Mouse (Mus musculus) kidney, postnatal 0 days (tissue): ENCODE measurements around the gene Tmem132c. TPM values are rescaled to one million over a fixed set of nuclear protein-coding genes. Genes with fewer than 3 reads are reported as not detected.

Experiments used
- ATAC-seq: fragments of 200-750 bp; cut with Nextera tagmentation; replicated peaks from 2 replicates; pipeline ENCODE4 v1.8.0; 2017; ENCODE audit warnings: low read depth, moderate number of reproducible peaks, moderate TSS enrichment, moderate library complexity; ENCODE audit not compliant: low FRiP score
- DNase-seq: peaks from one replicate; pipeline ENCODE4 v3.0.0-alpha.2; 2016; ENCODE audit warnings: low spot score
- H3K27ac ChIP-seq: fragments of 300-500 bp; sonication (generic); 2 replicates; pipeline ENCODE4 v1.5.1; 2014; ENCODE audit warnings: mild to moderate bottlenecking
- H3K27me3 ChIP-seq: fragments of 300-500 bp; sonication (generic); 2 replicates; pipeline ENCODE4 v1.6.1; 2014; ENCODE audit warnings: low read length, mixed read lengths; ENCODE audit not compliant: insufficient read depth
- H3K36me3 ChIP-seq: fragments of 300-500 bp; sonication (generic); 2 replicates; pipeline ENCODE4 v1.6.1; 2014; ENCODE audit warnings: low read length, mixed read lengths; ENCODE audit not compliant: insufficient read depth
- H3K4me1 ChIP-seq: fragments of 300-500 bp; sonication (generic); replicated peaks from 2 replicates; pipeline ENCODE4 v1.6.1; 2014; ENCODE audit warnings: antibody characterized with exemption, low read length, mixed read lengths; ENCODE audit not compliant: insufficient read depth
- H3K4me2 ChIP-seq: fragments of 300-500 bp; sonication (generic); 2 replicates; pipeline ENCODE4 v1.6.1; 2014; ENCODE audit warnings: mild to moderate bottlenecking, low read length, moderate library complexity, mixed read lengths
- H3K4me3 ChIP-seq: fragments of 300-500 bp; sonication (generic); replicated peaks from 2 replicates; pipeline ENCODE4 v1.5.1; 2014; ENCODE audit warnings: low read depth, low read length
- H3K9ac ChIP-seq: fragments of 300-500 bp; sonication (generic); 2 replicates; pipeline ENCODE4 v1.6.1; 2014; ENCODE audit warnings: low read depth, low read length
- H3K9me3 ChIP-seq: fragments of 300-500 bp; sonication (generic); replicated peaks from 2 replicates; pipeline ENCODE4 v1.6.1; 2016; ENCODE audit warnings: low read length, inconsistent platforms, mixed read lengths
- CTCF ChIP-seq: IDR thresholded peaks from 2 replicates; pipeline ENCODE4 v1.5.1; 2016; ENCODE audit warnings: antibody characterized with exemption, low read depth, mild to moderate bottlenecking, moderate library complexity
- WGBS: fragments of 180-500 bp; shearing (Covaris S2); extraction: QIAGEN DNeasy Blood & Tissue Kit; methylation state at CpG from one replicate; pipeline ENCODE4 v1.1.7; 2014; 5-methylcytosine and 5-hydroxymethylcytosine counted together
- polyA plus RNA-seq: library from polyadenylated mRNA; unstranded; fragments of >200 nt; fragmentation: Nextera tagmentation; extraction: Ambion mirVana; gene quantifications from 2 replicates; pipeline ENCODE4 v1.2.1, GENCODE M21; 2015

Gene Tmem132c
- polyA plus RNA-seq, 1 experiment from 2014 or later = 0.75 TPM

- H3K27me3 ChIP-seq = no peaks in the 10 kb centered on the region
- no peaks in the 10 kb centered on the region for H3K36me3 ChIP-seq
Measured at GRCm38 (mm10) chr5:127291581-127291980, 50.0 kb downstream of the Tmem132c start.

DNA sequence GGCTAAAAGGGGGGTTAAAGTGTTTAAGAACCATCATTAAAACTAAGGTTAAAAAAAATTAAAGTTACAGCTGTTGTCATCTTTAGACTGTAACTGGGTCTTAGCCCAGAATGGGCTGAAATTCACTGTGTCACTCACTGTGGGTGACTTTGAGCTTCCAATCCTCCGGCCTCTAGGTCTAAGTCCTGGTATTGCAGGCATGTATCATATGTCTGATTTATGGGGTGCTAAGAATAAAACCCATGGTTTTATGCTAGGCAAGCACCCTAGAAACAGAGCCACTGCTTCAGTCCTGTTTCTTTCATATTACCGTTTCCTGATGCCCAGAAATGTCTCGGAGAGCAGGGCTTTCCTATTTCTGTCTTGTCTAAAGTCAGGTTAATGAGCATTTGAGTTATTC, 52.1 kb downstream of the Tmem132c start:
- no peak for TF ChIP-seq CTCF
- Histone ChIP-seq H3K36me3 (no peaks in the 10 kb centered on the region), H3K27ac (no peak overlapping the region), H3K9ac (no peak overlapping the region), H3K4me1 (no peaks in the 10 kb centered on the region; the same call in 1 of the 2 replicates), H3K27me3 (no peaks in the 10 kb centered on the region), H3K4me2 (no peak overlapping the region), H3K9me3 (no peaks in the 10 kb centered on the region), H3K4me3 (no peak overlapping the region)
- WGBS = 57% methylated on average over 3 of the region's 3 CpGs
- DNase-seq = no peak
- no peak for ATAC-seq

More at GRCm38 (mm10) chr5:127291581-127291980, 50.0 kb downstream of the Tmem132c start:
- no peak for ATAC-seq
- Histone ChIP-seq H3K9me3 (no peaks in the 10 kb centered on the region), H3K4me3 (no peak overlapping the region), H3K9ac (no peak overlapping the region), H3K4me1 (no peaks in the 10 kb centered on the region), H3K4me2 (no peak overlapping the region), H3K27ac (no peak overlapping the region)
- 62% methylated on average over 7 of the region's 7 CpGs for WGBS
- TF ChIP-seq CTCF = no peak
- DNase-seq = no peak

DNA sequence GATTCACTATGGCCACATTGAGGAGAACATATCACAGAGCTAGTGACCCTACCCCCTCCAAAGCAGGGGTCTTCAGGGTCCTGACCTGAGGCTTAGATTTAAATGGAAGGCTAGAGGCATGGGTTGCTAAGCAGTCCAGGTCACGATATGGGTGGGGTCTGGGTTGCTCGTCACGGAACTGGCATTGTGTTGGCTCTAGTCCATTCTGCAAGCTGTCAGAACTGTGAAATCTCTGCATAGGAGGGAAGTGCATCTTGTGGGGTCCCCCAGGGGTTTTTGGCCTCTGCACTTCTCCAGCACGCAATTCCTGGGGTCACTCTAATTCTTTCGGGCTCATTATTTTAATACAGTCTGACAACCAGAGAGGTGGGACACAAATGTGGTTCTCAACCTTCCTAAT, 55.9 kb downstream of the Tmem132c start:
- DNase-seq (no peak), ATAC-seq (no peak)
- Histone ChIP-seq H3K4me2 (no peak overlapping the region), H3K9ac (no peak overlapping the region), H3K9me3 (no peaks in the 10 kb centered on the region), H3K27me3 (no peaks in the 10 kb centered on the region), H3K4me3 (no peak overlapping the region), H3K4me1 (no peaks in the 10 kb centered on the region; the same call in 1 of the 2 replicates), H3K27ac (no peak overlapping the region), H3K36me3 (no peaks in the 10 kb centered on the region)
- no peak for TF ChIP-seq CTCF
- 66% methylated on average over 5 of the region's 5 CpGs for WGBS

- no peak overlapping the region for H3K27ac ChIP-seq
- 32% methylated on average over 2 of the region's 2 CpGs for WGBS
- H3K27me3 ChIP-seq = no peaks in the 10 kb centered on the region
- H3K4me2 ChIP-seq = no peak overlapping the region
- no peak for ATAC-seq
- H3K9me3 ChIP-seq = no peaks in the 10 kb centered on the region
- DNase-seq = no peak
- no peak overlapping the region for H3K9ac ChIP-seq
- no peak for TF ChIP-seq CTCF
- no peaks in the 10 kb centered on the region; the same call in 1 of the 2 replicates for H3K4me1 ChIP-seq
- no peaks in the 10 kb centered on the region for H3K36me3 ChIP-seq
- H3K4me3 ChIP-seq = no peak overlapping the region
Measured at GRCm38 (mm10) chr5:127298060-127298459, 56.5 kb downstream of the Tmem132c start.

- Histone ChIP-seq H3K4me1 (no peaks in the 10 kb centered on the region; the same call in 1 of the 2 replicates), H3K27me3 (no peaks in the 10 kb centered on the region), H3K4me2 (no peak overlapping the region), H3K9ac (no peak overlapping the region), H3K4me3 (no peak overlapping the region), H3K9me3 (no peaks in the 10 kb centered on the region), H3K27ac (no peak overlapping the region), H3K36me3 (no peaks in the 10 kb centered on the region)
- ATAC-seq (no peak), DNase-seq (peak; percentile 29)
- 32% methylated on average over 1 of the region's 1 CpGs for WGBS
- no peak for TF ChIP-seq CTCF
Measured at GRCm38 (mm10) chr5:127299010-127299409, 57.4 kb downstream of the Tmem132c start.

DNA sequence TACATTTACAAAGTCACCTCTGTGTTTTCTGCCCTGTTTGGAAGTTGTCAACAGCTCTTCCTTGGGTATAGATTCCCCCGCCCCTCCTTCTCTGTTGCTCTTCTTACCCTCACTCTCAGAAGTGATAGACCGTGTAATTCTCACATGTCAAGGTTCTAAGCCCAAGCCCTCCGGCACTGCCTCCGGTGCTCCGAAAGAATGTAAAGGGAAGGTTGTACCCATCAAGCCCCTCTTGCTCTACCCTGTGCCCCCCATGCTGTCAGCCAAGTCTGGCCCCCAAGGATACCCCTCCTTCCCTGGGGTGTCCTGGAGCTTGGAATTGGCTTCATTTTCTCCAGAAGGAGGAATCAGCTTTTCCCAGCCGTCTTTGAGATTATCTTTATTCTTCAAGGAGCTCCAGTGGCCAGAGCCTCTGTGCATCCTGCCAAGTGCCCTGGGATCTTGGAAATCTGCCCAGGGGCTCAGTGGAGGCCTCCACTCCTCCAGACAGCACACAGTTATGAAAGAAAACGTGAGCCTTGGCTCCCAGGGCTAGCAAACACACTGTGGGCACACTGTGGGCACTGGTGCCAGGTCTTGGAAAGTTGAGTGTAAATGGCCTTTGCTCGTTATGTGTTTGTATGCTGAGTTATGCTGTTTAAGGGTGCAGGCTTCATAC, 59.1 kb downstream of the Tmem132c start:
- 34% methylated on average over 8 of the region's 8 CpGs for WGBS
- no peaks in the 10 kb centered on the region; the same call in 1 of the 2 replicates for H3K4me1 ChIP-seq
- ATAC-seq (no peak), DNase-seq (no peak)
- no peak overlapping the region for H3K4me2 ChIP-seq
- H3K9ac ChIP-seq = no peak overlapping the region
- no peaks in the 10 kb centered on the region for H3K27me3 ChIP-seq
- H3K36me3 ChIP-seq = no peaks in the 10 kb centered on the region
- TF ChIP-seq CTCF = no peak
- H3K27ac ChIP-seq = no peak overlapping the region
- no peak overlapping the region for H3K4me3 ChIP-seq
- no peaks in the 10 kb centered on the region for H3K9me3 ChIP-seq

- H3K4me2 ChIP-seq = no peak overlapping the region
Measured at GRCm38 (mm10) chr5:127305312-127305711, 63.7 kb downstream of the Tmem132c start.

More at GRCm38 (mm10) chr5:127305312-127305711, 63.7 kb downstream of the Tmem132c start:
- Histone ChIP-seq H3K4me1 (no peaks in the 10 kb centered on the region), H3K9me3 (no peaks in the 10 kb centered on the region), H3K27me3 (no peaks in the 10 kb centered on the region), H3K36me3 (no peaks in the 10 kb centered on the region), H3K9ac (no peak overlapping the region), H3K4me3 (no peak overlapping the region), H3K27ac (no peak overlapping the region)
- DNase-seq = no peak
- WGBS = 65% methylated on average over 5 of the region's 5 CpGs
- TF ChIP-seq CTCF = no peak
- ATAC-seq = no peak
